Mouse (Mus musculus): ENCODE data around the gene F8. TPM values are rescaled to one million over a fixed set of nuclear protein-coding genes. Genes with fewer than 3 reads are reported as not detected.

Gene F8
- under 1 TPM; 0.10 to 0.12 TPM for total RNA-seq (2023)

DNA sequence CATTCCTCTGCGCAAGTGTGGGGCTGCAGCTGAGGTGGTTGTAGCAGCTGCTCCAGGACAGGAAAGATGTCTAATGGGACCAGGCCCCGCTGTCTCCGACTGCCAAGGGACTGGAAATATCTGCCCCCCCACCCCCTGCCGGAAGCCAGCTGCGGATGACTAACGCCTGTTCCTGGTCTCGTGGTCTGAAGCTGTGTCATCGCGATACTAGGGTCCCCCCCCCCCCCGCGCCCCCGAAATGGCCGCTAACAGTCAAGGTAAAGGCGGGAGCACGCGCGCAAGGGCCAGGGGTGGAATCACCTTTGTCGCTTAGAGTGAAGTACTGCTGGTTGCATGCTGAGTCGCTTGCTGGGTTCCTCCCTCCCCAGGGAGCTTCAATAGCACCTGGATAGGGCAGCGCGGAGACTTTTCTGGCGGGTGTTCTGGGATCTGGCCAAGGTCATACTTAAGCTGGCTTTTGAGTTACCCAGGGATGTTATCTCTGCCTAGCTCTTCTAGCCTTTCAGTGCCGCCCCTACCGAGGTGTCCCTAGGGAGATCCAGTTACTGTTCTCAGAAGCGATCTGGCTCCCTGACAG, at the start of gene F8, which contains the start of gene Fundc2:
Gene F8, minus strand, starts transcription at position 421 of the 577 bp plus-strand sequence.
Gene Fundc2, plus strand, starts transcription at position 205 of the 577 bp plus-strand sequence.

DNA sequence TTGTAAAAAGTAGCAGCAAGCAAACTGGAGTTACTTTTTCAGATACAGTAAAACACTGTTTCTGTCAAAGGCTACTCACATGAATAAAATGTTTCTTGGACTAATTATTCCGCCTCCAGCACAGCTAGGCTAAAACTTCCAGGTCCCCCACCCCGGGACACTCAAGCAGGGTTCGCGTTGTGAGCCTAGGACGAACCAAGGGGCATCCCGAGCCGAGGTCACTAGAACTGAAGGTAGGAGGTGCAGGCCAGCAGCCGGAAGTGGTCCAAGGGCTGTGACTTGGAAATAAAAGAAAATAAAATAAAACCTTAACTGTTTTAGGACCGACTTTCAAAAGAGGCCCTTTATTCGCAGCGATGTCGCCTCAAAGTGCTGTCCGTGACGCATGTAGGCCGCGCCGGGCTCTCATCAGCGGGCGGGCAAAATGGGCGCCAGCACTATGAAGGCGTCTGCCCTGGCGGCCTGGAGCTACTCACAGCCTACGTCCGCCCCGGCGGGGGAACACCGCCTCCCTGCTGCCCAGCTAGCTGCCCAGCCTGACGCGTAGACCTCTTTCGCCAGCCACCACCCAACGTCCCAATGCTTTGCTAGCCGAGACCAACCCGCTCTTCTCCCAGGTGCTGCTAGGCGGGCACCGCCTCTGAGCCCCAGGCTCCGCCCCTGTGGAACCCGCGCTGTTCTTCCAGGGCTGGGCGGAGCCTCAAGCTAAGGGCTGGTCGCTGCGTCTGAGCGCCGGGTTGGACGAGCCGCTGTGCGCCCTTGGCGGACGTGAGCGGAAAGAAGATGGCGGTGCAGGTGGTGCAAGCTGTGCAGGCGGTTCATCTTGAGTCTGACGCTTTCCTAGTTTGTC, 33.7 kb upstream of the F8 start, which contains the start of the genes Cmc4, Mtcp1 and Brcc3:
Gene Cmc4, minus strand, starts transcription at position 649 of the 850 bp plus-strand sequence.
Gene Mtcp1, minus strand, starts transcription at position 653 of the 850 bp plus-strand sequence.
Gene Brcc3, plus strand, starts transcription at position 693 of the 850 bp plus-strand sequence.

DNA sequence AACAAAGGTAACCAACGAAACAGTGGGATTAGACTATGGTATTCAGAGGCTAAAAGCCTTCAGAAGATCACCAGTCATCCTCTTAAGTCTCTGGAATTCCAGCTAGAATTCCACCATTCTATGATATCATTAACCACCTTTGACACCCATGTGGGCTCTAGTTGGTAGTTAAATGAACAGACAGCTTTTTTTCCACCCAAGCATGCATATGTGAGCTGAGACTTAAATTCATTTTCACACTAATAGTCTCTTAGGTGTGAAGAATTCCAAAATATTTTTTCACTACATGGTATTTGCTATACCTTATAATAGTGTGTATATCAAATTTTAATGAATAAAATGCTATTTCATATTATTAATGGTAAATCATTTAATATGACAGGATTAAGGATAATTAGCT, 218.7 kb downstream of the F8 start, which contains the start of gene Smim9:
Gene Smim9, minus strand, starts transcription at position 101 of the 400 bp plus-strand sequence.

DNA sequence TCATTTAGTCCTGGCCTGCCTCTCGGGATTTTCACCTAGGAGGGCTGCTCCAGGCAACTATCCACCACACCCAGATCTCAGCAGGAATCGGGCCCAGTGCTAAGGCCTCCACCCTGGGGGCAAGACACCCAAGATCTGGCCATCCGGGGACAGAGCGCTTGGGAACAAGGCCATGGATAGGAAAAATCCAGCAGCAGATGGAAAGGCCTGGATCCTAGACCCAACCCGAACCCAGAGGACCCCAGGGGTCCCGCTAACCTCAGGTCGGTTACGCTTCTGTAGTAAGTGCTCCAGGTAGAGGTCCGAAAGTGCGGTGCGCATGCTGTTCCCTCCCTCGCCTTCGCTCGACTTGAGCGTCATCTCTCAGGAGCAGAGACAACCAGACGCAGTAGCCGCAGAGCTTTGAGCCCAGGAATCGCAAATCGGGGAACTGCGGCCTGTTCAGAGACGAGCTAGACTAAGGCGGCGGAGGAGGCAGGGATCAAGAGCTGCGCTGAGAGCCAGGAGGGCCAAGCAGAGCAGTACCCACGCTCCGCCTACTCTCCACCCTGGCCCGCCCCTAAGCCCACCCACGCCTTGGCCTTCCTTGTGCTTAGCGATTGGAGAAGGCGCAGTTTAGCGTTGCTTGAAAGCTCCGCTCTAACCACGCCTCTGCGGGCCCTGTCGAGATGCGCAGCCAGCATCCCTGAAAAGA, 251.8 kb downstream of the F8 start, which contains the start of gene Mpp1:
Gene Mpp1, minus strand, starts transcription at position 550 of the 694 bp plus-strand sequence.

Other genes starting within 250 kb of the F8 start
- gene Smim9, start 218.8 kb downstream of the F8 start, total RNA-seq (2023): not detected
- gene Fundc2, start 216 bp downstream of the F8 start, total RNA-seq (2023): 10 to 100 TPM; 13.7 to 18.2 TPM
- gene Cmc4, start 34.0 kb upstream of the F8 start, total RNA-seq (2023): 1 to 10 TPM; 5.7 to 6.7 TPM
- gene Mtcp1, start 34.0 kb upstream of the F8 start, total RNA-seq (2023): 1 to 10 TPM; 5.9 to 7.4 TPM
- 10 to 100 TPM; 16.5 to 17.9 TPM for gene Brcc3, start 34.0 kb upstream of the F8 start, total RNA-seq (2023)
- gene Vbp1, start 131.7 kb upstream of the F8 start, total RNA-seq (2023): 10 to 100 TPM; 41.1 to 46.3 TPM
- not detected for gene Rab39b, start 195.6 kb upstream of the F8 start, total RNA-seq (2023)